Mouse (Mus musculus): ENCODE data around the gene Dnaaf3. TPM values are rescaled to one million over a fixed set of nuclear protein-coding genes. Genes with fewer than 3 reads are reported as not detected.
A peak's percentile ranks its signal among the peaks of the same experiment; 100 is the strongest.

The Dnaaf3 gene
- polyA plus RNA-seq, 1 experiment from 2014 or later, result 1.2 TPM

- DNase-seq (ENCODE audit: low spot score) (peak; percentile 85), ATAC-seq (ENCODE audit: low FRiP score) (peak; percentile 98)
- Histone ChIP-seq H3K27ac (ENCODE audit: low read depth, low read length) (peak overlapping the region; percentile 79), H3K4me2 (replicated peaks; ENCODE audit: low read depth, low read length) (peak overlapping the region; percentile 78), H3K9me3 (ENCODE audit: control insufficient read depth, low read length) (no peaks in the 10 kb centered on the region), H3K4me3 (ENCODE audit: low read depth, low read length) (peak overlapping the region; percentile 42), H3K4me1 (replicated peaks; ENCODE audit: control insufficient read depth, insufficient read depth, low read length) (peaks cover 8% of the 10 kb centered on the region; the same call in 1 of the 2 replicates), H3K36me3 (ENCODE audit: control insufficient read depth, insufficient read depth, low read length) (peaks cover 13% of the 10 kb centered on the region), H3K27me3 (ENCODE audit: control insufficient read depth, insufficient read depth, low read length) (peaks cover 12% of the 10 kb centered on the region), H3K9ac (ENCODE audit: low read depth, low read length) (peak overlapping the region; percentile 53)
- under 1% methylated on average over 39 of the region's 39 CpGs for WGBS
Observed at GRCm38 (mm10) chr7:4478021-4478795, 54.0 kb downstream of the Dnaaf3 start.

- ATAC-seq (ENCODE audit: low FRiP score), result no peak
- no peaks in the 10 kb centered on the region for H3K9me3 ChIP-seq (ENCODE audit: control insufficient read depth, low read length)
- 9% methylated on average over 19 of the region's 19 CpGs for WGBS
- no peak overlapping the region for H3K4me3 ChIP-seq (ENCODE audit: low read depth, low read length)
- H3K27me3 ChIP-seq (ENCODE audit: control insufficient read depth, insufficient read depth, low read length), result peaks cover 27% of the 10 kb centered on the region
- no peak overlapping the region for H3K9ac ChIP-seq (ENCODE audit: low read depth, low read length)
- DNase-seq (ENCODE audit: low spot score), result no peak
- H3K27ac ChIP-seq (ENCODE audit: low read depth, low read length), result no peak overlapping the region
- peaks cover 5% of the 10 kb centered on the region; the same call in 1 of the 2 replicates for H3K4me1 ChIP-seq (replicated peaks; ENCODE audit: control insufficient read depth, insufficient read depth, low read length)
- no peak overlapping the region for H3K4me2 ChIP-seq (replicated peaks; ENCODE audit: low read depth, low read length)
- no peaks in the 10 kb centered on the region for H3K36me3 ChIP-seq (ENCODE audit: control insufficient read depth, insufficient read depth, low read length)
Observed at GRCm38 (mm10) chr7:4473940-4474339, 58.3 kb downstream of the Dnaaf3 start.

Other genes starting within 250 kb of the Dnaaf3 start
- gene Ncr1, start 194.7 kb downstream of the Dnaaf3 start, polyA plus RNA-seq (2014; fragmentation: Nextera tagmentation; extraction: Ambion mirVana), result not detected in 2 replicates
- 0.73 and 1.2 TPM in 2 replicates for gene Gp6, start 134.7 kb downstream of the Dnaaf3 start, polyA plus RNA-seq (2014; fragmentation: Nextera tagmentation; extraction: Ambion mirVana)
- gene Rdh13, start 86.8 kb downstream of the Dnaaf3 start, polyA plus RNA-seq (2014; fragmentation: Nextera tagmentation; extraction: Ambion mirVana), result 28.3 and 29.1 TPM in 2 replicates
- 4.6 and 4.9 TPM in 2 replicates for gene Eps8l1, start 71.8 kb downstream of the Dnaaf3 start, polyA plus RNA-seq (2014; fragmentation: Nextera tagmentation; extraction: Ambion mirVana)
- gene Ppp1r12c, start 30.8 kb downstream of the Dnaaf3 start, polyA plus RNA-seq (2014; fragmentation: Nextera tagmentation; extraction: Ambion mirVana), result 38.8 and 44.0 TPM in 2 replicates
- gene Tnnt1, start 16.1 kb downstream of the Dnaaf3 start, polyA plus RNA-seq (2014; fragmentation: Nextera tagmentation; extraction: Ambion mirVana), result 18.1 and 27.4 TPM in 2 replicates
- 1.8 and 2.5 TPM in 2 replicates for gene Tnni3, start 8.2 kb downstream of the Dnaaf3 start, polyA plus RNA-seq (2014; fragmentation: Nextera tagmentation; extraction: Ambion mirVana)
- gene Syt5, start 15.1 kb upstream of the Dnaaf3 start, polyA plus RNA-seq (2014; fragmentation: Nextera tagmentation; extraction: Ambion mirVana), result 14.3 and 15.2 TPM in 2 replicates
- gene Ptprh, start 71.6 kb upstream of the Dnaaf3 start, polyA plus RNA-seq (2014; fragmentation: Nextera tagmentation; extraction: Ambion mirVana), result 0.11 TPM in 1 of 2 replicates, not detected in the other
- gene Tmem86b, start 99.0 kb upstream of the Dnaaf3 start, polyA plus RNA-seq (2014; fragmentation: Nextera tagmentation; extraction: Ambion mirVana), result 3.2 and 3.3 TPM in 2 replicates
- 6.0 and 8.1 TPM in 2 replicates for gene Ppp6r1, start 126.6 kb upstream of the Dnaaf3 start, polyA plus RNA-seq (2014; fragmentation: Nextera tagmentation; extraction: Ambion mirVana)
- 112 and 114 TPM in 2 replicates for gene Hspbp1, start 152.6 kb upstream of the Dnaaf3 start, polyA plus RNA-seq (2014; fragmentation: Nextera tagmentation; extraction: Ambion mirVana)
- gene Brsk1, start 158.2 kb upstream of the Dnaaf3 start, polyA plus RNA-seq (2014; fragmentation: Nextera tagmentation; extraction: Ambion mirVana), result 3.1 and 5.1 TPM in 2 replicates
- gene Tmem150b, start 192.8 kb upstream of the Dnaaf3 start, polyA plus RNA-seq (2014; fragmentation: Nextera tagmentation; extraction: Ambion mirVana), result 0.22 and 0.26 TPM in 2 replicates
- gene Kmt5c, start 207.7 kb upstream of the Dnaaf3 start, polyA plus RNA-seq (2014; fragmentation: Nextera tagmentation; extraction: Ambion mirVana), result 64.3 and 69.2 TPM in 2 replicates
- gene Cox6b2, start 220.6 kb upstream of the Dnaaf3 start, polyA plus RNA-seq (2014; fragmentation: Nextera tagmentation; extraction: Ambion mirVana), result 28.0 and 28.5 TPM in 2 replicates
- gene Fam71e2, start 238.8 kb upstream of the Dnaaf3 start, polyA plus RNA-seq (2014; fragmentation: Nextera tagmentation; extraction: Ambion mirVana), result not detected in 2 replicates